Mouse (Mus musculus) embryo, embryonic 9.5 days (tissue): Measurements from ENCODE around the gene Dnajb14.
"Not testable (repeated sequence)": the region's sequence is repeated elsewhere in the genome, so short reads cannot be mapped to it uniquely, and the experiment has no call there.

ENCODE experiments used
- DNase-seq: peaks from one replicate; pipeline ENCODE4 v3.0.0-alpha.2; 2017; ENCODE audit errors: extremely low spot score

Gene Dnajb14

GRCm38 (mm10) chr3:137952225-137952913 is 84.9 kb downstream of the Dnajb14 start:
- DNase-seq: no peak

DNA sequence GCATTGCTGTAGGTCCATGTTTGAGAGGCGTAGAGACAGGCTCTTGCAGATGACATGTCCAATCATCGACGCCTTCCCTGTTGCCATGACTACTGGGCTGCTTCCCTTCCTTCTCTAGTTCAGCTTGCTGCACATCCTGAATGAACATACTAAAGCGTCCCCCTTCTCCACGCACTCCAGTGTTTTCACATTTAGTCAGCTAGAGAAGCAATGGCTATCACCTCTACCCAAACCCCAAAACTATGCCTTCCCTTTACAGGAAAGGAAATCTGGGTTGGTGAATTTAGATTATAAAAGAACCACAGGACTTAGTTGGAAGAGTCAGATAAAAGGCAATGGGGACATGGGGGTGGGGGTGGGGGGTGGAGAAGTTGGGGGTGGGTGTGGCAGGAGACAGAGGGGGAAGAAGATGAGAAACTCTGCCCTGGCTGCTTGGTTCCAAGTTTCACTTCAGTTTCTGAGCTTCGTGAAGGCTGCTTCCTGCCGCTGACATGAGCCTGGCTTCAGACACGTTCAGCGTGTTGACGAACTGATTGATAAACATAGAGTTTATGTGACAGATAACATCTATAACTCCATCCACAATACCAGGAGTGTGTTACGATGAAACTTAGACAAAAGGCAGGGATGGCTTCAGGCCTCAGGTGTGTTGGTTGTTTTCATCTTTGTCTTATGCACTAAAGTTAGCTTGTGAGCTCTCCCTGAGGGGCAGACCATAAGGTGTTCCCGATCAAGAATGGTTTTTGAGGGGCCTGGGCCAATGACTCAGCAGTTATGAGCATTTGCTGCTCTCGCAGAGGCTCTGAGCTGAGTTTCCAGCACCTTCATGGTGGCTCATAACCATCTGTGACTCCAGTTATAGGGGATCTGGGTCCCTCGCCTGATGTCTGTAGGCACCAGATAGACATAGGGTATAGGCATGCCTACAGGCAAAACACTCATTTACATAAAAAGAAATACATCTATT is 85.7 kb downstream of the Dnajb14 start:
- peak; percentile 43 for DNase-seq

- DNase-seq: no peak
These were observed 86.9 kb downstream of the Dnajb14 start for GRCm38 (mm10) chr3:137954256-137954916.

GRCm38 (mm10) chr3:137955560-137956081 is 88.1 kb downstream of the Dnajb14 start:
- no peak for DNase-seq

GRCm38 (mm10) chr3:137957864-137958263 is 90.4 kb downstream of the Dnajb14 start:
- DNase-seq: no peak

DNA sequence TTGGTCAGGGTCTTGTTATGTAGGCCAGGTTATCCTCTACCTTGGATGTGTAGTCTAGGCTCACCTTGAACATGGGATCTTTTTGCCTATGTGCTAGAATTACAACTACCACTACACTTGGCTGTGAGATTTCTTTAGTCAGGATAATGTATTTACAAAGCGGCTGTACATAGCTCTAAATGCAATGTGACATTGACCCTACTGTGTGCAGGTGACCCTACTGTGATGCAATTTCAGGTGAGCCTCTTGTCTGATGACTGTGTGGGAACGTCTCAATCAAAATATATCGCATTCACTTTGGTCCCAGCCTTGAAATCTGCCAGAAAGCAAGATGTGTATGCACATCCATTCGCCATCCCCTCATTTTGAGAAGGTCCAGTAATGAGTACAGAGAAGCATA is 90.9 kb downstream of the Dnajb14 start:
- no peak for DNase-seq

GRCm38 (mm10) chr3:137959456-137959855 is 92.0 kb downstream of the Dnajb14 start:
- no peak for DNase-seq

GRCm38 (mm10) chr3:137961736-137962385 is 94.4 kb downstream of the Dnajb14 start:
- no peak for DNase-seq

DNA sequence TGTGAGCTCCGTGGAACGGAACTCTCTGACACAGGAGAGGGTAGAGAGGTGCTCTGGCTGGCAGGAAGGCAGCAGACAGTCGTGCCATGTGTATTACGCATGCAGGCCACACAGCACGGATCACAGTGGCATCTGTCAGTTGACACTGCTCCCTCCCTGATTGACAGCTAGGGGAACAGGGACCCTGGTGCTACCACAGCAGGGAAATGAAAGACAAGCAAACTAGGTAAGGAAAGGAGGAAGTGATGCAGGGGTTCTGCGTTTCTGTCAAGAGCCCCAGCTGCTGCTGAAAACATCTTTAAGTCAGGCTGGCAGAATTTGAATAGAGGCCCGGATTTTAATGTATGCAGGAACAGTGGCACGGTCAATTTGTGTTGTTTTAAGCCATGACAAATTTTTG is 96.0 kb downstream of the Dnajb14 start:
- no peak for DNase-seq

DNA sequence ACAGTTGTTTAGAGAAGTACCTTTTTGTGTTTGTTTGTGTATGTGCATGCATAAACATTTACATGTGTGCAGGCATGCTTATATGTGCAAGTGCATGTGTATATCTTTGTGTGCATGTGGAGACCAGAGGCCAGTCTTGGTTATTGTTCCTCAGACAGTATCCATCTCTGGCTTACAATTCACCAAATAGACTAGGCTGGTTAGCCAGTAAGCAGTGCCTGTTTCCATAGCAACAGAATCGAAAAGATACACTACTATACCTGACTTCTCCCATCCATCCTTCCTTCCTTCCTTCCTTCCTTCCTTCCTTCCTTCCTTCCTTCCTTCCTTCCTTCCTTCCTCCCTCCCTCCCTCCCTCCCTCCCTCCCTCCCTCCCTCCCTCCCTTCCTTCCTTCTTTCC is 96.5 kb downstream of the Dnajb14 start:
- DNase-seq: not testable (repeated sequence)
